ENCODE assay signal across 15 mouse cellular contexts in genomic region chr8:58395879-58396278, GRCm38 (mm10).
"Had no signal": no experiment of that assay in that cellular context is flagged by ENCODE, and none has a peak within 500 bp of the region (broad histone marks: within the 10 kb centered on the region; RNA-seq: fewer than 3 reads in every experiment).

No protein-coding gene starts in this region.

- H3K4me2 ChIP-seq: neural tube, embryonic 12.5 days; stomach, embryonic 15.5 days had no signal

- H3K9ac ChIP-seq: neural tube, embryonic 12.5 days; stomach, embryonic 15.5 days had no signal

- H3K36me3 ChIP-seq: neural tube, embryonic 12.5 days; stomach, embryonic 15.5 days had no signal

- H3K4me1 ChIP-seq: neural tube, embryonic 12.5 days; stomach, embryonic 15.5 days had no signal

- H3K4me3 ChIP-seq: neural tube, embryonic 12.5 days; stomach, embryonic 15.5 days had no signal

- H3K9me3 ChIP-seq: neural tube, embryonic 12.5 days; stomach, embryonic 15.5 days had no signal

- H3K27me3 ChIP-seq: neural tube, embryonic 12.5 days; stomach, embryonic 15.5 days had no signal

- DNase-seq: retina, postnatal 1 day; right cerebral cortex, adult 18-20 months; right cerebral cortex, postnatal 14 days; right cerebral cortex, postnatal 25 days; right cerebral cortex, postnatal 4 days; spleen, adult 18-20 months; thymus, adult 18-20 months; thymus, adult 2 months; thymus, postnatal 14 days; thymus, postnatal 25 days; thymus, postnatal 36 days; thymus, postnatal 4 days had no signal

- H3K27ac ChIP-seq: neural tube, embryonic 12.5 days; stomach, embryonic 15.5 days; stomach, postnatal 0 days had no signal
